Mouse (Mus musculus) heart, postnatal 25 days (tissue): ENCODE data around the gene Rint1. TPM values are rescaled to one million over a fixed set of nuclear protein-coding genes. Genes with fewer than 3 reads are reported as not detected.
A peak's percentile ranks its signal among the peaks of the same experiment; 100 is the strongest.

ENCODE experiments used
- DNase-seq: peaks from one replicate; pipeline ENCODE4 v3.0.0; 2022; ENCODE audit warnings: low spot score
- intact Hi-C: fragments of 180-260 bp; cut with DNase I; formaldehyde crosslinking; loops from one replicate; pipeline ENCODE4 v1.15.1; 2025
- total RNA-seq, 2 experiments: library from RNA; stranded (reverse); gene quantifications; 2 replicates each; pipeline ENCODE4 v1.2.3; 2021

Rint1 gene
- total RNA-seq, 2 experiments from 2014 or later, result 11.3 to 12.5 TPM

DNA sequence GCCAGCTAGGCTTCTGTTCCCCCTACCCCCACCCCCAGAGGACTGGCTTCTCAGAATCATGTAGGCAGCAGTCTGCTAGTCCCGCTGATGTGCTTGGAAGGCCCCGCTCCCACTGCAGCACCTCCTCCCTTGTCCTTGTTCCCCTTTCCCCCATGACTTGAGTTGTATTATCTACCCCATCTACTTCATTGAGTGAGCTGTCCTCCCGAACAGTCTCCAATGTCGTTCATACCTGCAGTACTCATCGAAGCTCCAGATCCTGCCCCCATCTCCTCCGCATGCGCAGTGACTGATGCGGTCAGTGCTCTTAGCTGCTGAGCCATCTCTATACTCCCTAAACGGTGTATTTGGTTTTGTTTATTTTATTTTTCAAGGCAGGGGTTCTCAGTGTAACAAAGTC lies 74.2 kb downstream of the Rint1 start:
- intact Hi-C loops, result no loop called here
- DNase-seq, result no peak

DNA sequence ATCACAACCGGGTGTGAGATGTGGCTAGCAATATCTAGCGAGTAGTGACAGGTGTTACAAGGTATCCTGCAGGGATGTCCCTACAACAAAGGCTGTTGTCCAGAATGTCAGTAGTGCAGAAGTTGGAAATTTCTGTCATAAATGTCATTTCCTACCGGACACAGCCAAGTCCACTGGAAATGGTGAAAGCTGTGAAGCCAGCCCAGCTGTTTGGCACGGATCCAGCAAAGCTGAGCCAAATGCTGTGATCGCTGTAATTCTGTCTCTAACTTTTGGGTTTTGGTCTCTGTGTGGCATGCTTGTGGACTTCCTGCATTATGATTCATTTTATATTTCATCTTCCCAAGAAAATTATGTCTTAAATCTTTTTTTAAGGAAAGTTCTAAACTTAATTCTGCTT lies 74.8 kb downstream of the Rint1 start:
- DNase-seq, result peak; percentile 61
- intact Hi-C loops, result no loop called here

DNA sequence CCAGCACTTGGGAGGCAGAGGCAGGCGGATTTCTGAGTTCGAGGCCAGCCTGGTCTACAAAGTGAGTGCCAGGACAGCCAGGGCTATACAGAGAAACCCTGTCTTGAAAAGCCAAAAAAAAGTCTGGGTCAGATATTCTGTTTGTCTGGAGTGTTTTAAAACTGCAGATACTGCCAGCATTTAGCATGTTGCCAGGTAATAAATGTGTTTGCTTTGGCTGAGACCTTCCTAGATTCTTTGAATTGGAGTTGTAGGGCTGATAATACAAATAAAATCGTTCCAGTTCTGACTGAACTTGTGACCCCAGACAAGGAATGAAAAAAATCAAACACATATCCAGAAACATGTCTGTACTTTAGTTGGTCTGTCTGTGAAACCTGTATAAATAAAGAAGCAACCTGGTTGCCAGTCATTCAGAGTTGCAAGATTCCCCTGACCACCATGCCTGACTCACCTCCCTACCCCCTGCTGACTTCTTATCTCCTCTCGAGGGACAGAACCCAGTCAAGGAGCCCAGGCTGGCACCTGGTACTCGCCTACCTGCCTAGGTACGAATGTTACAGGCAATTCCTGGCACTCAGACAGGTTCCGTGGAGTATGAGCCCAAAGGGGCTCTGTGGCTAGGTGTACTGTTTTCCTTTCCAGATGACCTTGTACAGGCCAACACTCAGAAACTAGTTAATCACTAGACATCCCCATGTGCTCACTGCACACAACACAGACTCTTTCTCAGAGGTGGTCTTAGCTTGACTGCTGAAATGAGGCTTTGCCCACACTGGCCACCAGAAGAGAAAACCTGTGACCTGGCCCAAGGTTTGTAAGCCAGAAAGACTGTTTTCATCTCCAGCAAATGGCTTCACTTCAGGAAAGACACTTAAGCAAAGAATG lies 75.9 kb downstream of the Rint1 start:
- intact Hi-C loops, result no loop called here
- DNase-seq, result no peak

DNA sequence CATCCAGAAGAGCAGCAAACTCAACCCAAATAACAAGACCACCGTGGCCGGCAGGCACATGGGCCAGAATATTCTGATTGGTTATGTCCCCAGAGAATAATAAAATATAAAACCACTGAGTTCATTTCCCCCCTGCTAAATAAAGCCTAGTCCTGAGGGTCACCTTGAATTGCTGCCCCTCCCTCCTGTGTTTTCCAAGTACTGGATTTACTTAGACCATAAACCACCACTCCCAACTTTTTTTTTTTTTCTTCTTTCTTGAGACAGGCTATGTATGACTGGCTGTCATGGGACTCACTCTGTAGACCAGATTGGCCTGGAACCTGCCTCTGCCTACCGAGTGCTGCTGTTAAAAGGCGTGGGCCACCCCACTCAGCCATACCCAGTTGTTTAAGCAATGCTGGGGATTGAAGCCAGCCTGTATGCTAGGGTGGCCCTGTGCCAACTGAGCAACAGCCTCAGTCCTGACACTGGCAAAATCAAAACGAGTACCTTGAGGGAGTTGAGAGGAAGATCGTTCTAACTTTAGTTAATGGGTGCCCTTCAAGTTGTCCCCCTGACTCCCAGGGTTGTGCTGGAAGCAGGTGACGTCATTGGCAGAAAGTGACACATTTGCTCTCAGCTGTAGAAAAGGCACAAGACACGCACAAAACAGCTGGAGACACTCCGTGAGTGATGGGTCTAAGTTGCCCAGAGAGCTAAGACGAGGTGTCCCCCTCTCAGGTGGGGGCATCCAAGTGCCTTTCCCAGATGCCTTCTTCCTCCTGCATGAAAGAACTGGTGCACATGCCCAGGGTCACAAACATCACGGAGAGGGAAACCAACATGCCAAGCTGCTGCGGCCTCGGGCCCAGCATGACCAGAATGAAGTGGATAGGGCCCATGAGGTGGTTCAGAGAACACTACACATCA lies 76.8 kb downstream of the Rint1 start:
- no peak for DNase-seq
- intact Hi-C loops, result no loop called here

DNA sequence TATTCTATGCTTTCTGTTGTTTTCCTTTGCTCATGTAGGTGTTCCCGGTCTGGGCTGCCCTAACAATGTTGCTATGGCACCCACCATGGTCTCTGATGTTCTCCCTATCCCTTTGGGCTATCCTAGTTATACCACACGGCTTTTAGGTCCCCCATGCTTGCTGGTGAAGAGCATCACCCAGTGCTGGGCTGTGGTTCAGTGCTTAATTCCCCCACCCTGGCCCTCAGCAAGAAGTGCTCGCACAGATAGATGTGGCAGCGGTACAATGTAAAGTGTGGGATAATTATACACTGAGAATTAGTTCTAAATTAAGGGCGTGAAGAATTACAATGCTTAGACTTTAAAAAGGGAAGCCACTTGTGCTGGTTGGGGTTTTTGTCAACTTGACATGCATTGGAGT lies 78.4 kb downstream of the Rint1 start:
- DNase-seq, result no peak
- intact Hi-C loops, result no loop called here

Other genes starting within 250 kb of the Rint1 start
- 10 to 100 TPM; 39.9 to 40.4 TPM for gene Srpk2, start 103.1 kb upstream of the Rint1 start, total RNA-seq
- gene Pus7, start 4.0 kb upstream of the Rint1 start, total RNA-seq, result 1 to 10 TPM; 8.6 to 9.4 TPM
- 100 to 1,000 TPM; 102 to 106 TPM for gene Tomm7, start 56.5 kb downstream of the Rint1 start, total RNA-seq
- gene Fam126a, start 243.0 kb downstream of the Rint1 start, total RNA-seq, result 10 to 100 TPM; 35.8 to 42.9 TPM